Mouse (Mus musculus) induced T-regulatory cell, adult 2 months (primary cell): ENCODE data around the gene Gng7.
A peak's percentile ranks its signal among the peaks of the same experiment; 100 is the strongest.
"Not testable (repeated sequence)": the region's sequence is repeated elsewhere in the genome, so short reads cannot be mapped to it uniquely, and the experiment has no call there.

Experiments
- DNase-seq: peaks from one replicate; pipeline ENCODE4 v3.0.0-alpha.2; 2012; ENCODE audit warnings: low read depth

Gene Gng7

DNA sequence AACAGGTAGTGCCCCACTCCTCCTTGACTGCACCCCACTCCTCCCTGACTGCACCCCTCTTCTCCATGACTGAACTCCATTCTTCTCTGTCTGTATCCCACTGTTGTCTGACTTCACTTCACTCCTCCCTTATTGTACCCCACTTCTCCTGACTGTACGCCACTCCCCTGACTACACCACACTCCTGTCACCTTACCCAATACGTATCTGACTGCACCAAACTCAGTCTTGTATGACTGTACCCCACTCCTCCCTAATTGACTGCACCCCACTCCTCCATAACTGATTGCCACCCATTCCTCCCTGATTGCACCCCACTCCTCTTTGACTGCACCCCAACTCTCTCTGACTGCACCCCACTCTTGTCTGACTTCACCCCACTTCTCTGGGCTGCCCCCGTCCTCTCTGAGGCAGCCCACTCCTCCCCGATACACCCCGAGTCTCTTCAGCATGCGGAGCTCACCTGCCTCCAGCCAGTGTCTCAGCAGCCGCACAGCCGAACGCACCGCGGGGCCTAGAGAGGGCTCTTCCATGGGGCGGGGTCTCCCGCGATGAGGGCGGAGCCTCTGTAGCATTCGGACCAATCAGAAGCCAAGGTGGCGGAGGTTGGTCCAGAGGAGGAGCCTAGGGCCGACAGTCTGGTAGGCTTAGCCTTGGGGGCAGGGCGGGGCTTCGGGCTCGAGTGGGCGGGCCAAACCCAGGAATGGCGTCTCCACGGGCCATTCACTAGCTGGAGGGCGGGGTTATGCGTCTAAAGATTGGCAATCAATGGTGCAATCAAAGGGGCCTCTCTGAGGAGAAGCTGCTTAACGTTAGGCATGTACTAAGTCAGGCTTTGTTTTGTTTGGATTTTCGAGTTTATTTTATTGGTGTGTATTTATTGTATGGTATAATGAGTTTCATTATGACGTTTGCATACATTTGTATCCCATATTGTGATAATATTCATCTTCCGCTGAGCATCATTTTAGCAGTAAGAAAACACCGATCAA lies at the start of gene Gng7:
TSS of gene Gng7 (minus strand) at position 553 of the 992 bp plus-strand sequence.
- DNase-seq = peak; percentile 93

DNA sequence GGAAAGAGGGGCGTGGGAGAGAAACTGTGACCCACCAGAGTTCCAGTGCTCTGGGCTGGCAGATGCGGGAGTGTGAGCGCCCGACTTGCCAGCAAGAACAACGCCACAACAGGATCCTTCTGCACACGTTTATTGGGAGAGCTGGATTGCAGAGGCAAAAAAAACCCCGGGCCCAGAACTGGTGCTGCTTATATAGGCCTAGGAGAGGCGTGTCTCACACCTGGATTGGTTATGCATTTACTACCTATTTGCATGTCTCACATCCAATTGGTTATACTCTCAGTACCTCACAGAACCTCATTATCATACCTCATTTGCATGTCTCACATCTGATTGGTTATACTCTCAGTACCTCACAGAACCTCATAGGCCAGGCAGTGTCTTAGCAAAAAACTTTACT lies 49.8 kb upstream of the Gng7 start:
- DNase-seq = not testable (repeated sequence)

DNA sequence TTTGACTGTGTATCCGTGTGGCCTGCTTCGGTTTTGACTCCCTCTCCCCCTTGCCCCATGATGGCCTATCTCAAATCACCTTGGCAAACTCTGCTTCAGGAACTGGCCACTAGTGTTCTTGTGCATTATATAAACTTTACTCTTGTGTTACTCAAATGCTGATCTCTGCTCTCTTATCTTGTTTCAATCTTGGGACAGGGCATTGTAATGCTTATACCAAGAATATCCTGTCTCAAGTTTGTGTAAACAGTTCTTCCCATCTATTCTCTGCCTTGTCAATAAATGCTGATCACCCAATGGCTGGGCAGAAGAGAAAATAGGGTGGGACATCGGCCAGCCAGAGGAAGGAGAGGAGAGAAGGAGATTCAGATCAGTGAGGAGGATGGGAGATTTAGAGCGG lies 48.0 kb upstream of the Gng7 start:
- DNase-seq = no peak

DNA sequence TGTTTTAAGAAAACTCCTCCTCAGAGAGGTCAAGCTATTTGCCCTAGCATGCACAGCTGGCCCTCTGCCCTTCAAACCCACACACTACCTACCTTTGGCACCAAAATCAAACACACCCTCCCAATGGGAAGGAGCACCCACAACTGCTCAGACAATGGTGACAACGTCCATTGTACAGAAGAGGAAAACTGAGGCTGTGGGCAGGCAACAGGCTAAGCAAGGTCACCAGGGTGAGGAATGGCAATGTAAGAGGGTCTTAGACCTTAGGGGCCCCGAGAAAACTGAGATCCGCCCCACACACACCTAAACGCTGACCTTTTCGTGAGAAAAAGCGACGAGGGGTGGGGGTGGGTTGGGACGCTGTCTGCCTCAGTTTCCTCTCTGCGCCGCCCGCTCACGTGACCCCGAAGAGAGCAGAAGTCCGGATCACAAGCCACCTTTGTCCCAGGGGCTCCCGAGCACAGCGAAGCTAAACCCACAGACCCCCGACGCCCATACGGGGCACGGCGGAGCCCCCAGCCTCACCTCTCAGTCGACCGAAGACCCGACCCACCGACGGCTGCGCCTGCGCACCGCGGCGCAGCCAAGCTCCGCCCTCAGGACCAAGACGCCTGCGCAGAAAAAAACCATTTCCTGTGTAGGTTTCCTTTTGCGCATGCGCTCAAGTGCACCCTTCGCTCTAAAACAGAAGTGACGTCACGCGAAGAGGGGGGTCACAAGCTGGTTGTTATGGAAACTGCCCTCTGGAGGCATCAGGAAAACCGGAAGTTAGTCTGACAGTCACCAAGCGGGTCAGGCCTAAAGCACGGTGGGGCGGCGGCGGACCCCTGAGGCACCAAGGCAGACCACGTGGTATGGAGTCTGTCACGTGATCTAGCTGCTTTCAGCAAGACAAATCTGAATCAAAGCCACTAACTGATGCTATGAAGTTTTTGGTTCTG lies 45.1 kb upstream of the Gng7 start, which contains the start of gene Sgta:
TSS of gene Sgta (minus strand) at position 579 of the 941 bp plus-strand sequence.
- DNase-seq = peak; percentile 99

DNA sequence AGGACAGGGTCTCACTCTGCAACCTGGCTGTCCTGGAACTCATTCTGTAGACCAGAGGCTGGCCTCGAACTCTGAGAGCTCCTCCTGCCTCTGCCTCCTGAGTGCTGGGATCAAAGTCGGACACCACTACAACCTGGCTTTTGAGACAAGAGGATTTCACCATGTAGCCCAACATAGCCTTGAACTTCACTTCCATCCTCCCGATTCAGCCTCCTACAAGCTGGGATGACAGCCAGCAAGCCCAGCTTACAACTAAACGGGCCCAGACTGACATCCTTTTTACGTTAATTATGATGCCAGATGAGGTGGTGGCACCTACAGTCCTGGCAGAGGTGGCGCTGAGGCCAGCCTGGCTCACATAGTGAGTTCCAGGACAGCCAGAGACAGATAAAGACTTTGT lies 44.2 kb upstream of the Gng7 start:
- no peak for DNase-seq

DNA sequence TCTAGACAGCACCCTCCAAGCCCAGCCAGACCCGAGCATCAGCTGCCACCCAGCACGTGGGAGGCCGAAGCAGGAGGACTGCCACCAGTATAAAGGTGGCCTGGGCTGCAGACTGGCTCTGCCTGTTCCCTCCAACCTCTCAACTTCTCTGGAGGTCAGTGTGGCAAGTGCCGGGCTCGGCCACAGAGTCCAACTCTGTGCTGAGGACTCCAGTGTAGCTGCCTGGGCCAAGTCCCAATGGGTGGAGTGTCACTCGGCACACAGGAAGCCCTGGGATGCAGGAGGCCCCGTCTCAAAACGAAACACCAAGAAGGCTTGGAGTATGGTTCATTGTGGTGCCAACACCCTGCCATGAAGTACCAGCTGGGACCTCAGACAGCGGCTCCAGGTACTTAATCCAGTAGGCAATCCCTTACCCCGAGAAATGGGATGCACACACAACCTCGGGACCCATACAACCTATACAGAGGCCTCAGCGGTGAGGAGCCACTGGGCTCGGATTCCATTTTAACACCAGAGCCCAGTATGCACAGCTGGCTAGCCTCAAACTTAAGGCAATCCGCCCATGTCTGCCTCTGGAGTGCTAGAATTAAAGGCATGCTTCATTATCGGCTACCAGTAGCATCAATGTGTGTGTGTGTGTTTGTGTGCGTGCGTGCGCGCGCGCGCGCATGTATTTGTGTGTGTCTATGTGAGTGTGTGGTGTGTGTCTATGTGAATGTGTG lies 42.8 kb upstream of the Gng7 start:
- no peak for DNase-seq

DNA sequence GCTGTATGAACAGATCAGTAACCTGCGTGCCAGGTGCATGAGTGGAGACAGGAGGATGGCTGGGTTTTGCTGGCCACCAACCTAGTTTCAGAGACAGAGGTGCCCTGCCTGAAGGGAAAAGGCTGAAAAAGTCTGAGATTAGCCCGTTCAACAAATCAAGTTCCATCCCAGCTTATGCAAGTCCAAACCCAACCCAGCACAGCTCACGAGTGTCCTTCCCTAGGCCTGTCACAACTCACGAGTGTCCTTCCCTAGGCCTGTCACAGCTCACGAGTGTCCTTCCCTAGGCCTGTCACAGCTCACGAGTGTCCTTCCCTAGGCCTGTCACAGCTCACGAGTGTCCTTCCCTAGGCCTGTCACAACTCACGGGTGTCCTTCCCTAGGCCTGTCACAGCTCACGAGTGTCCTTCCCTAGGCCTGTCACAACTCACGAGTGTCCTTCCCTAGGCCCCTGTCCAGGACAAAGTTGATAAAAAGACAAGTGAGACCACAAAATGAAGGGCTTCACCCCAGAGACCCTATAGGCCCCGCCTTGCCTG lies 41.1 kb upstream of the Gng7 start:
- DNase-seq = not testable (repeated sequence)

DNA sequence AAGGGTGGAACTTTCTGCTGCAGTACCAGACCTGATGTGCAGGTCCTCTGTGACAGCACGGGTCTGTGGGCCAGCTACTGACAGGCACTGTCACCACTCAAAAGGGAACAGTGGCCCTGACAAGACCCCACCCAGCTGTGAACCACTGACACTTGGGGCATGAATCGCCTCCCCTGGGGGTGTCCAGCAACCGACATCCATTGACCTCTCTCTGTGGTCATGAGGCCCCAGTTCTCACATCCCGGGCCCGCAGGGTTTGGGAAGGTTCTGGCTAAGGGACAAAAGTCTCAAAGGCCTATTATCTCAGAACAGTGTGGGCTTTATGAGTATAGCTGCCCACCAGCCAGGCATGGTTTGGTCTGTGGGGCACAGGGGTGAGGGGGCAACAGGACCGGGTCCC lies 40.4 kb upstream of the Gng7 start:
- no peak for DNase-seq

DNA sequence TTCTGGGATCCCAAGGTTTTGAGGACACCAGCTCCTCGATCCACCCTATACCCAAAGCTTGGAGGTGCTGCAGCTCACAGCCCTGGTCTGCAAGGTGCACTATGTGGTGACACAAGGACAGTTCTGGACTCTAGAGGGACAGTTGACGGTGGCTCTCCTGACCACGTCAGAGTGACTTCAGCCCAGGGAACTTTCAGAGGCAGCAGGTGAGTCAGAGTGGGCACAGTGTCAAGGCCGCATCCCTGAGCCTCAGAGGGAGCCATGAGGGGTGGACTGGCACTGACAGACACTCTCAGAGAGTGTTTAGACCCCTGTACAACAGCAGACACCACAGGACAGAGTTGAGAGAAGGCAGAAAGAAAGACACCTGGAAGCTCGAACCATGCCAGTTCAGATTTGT lies 37.8 kb upstream of the Gng7 start:
- DNase-seq = no peak

DNA sequence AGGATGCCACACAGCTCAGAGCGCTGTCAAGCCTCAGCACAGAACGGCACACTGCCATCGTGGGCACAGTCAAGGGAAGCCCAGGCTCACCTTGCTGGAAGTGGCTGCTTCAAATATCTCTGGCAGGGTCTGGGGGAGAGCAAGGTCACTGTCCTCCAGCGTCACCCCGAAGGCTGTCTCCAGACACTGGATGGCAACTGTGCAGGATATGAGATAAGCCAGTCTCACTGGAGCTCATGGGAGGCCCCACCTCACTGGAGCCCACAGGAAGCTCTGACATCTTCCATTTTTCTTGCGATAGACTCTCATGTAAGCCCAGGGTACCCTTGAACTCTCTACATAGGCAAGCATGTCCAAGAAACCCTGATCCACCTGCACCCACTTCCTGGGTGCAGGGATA lies 36.4 kb upstream of the Gng7 start:
- no peak for DNase-seq

DNA sequence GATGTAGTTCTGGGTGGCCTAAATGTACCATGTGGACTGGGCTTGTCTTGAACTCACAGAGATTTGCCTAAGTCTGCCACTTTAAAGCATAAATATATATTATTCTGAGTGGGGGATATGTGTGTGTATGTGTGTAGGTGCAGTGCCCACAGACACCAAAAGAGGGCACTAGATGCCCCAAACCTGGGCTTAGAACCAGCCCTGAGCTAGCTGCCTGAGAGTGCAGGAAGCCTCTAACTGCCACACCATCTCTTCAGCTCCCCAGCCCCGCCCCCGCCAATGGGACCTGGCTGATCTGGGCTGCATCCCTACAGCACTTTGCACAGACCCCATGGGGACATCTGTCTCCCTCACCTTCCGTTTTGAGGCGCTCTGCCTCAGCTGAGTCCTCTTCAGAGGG lies 35.9 kb upstream of the Gng7 start:
- DNase-seq = peak; percentile 54

DNA sequence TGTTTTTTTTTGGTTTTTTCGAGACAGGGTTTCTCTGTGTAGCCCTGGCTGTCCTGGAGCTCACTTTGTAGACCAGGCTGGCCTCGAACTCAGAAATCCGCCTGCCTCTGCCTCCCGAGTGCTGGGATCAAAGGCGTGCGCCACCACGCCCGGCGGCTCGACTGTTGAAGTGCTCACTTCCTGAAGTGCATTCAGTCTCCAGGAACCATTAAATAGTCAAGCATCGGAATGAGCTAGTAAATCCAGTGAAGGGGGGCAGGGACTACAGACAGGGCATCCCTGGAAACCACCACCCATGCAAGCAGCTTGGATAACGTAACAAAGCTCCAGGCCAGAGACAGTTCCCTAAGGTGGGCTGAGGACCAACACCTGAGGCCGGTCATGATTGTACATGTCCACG lies 30.5 kb upstream of the Gng7 start:
- not testable (repeated sequence) for DNase-seq

DNA sequence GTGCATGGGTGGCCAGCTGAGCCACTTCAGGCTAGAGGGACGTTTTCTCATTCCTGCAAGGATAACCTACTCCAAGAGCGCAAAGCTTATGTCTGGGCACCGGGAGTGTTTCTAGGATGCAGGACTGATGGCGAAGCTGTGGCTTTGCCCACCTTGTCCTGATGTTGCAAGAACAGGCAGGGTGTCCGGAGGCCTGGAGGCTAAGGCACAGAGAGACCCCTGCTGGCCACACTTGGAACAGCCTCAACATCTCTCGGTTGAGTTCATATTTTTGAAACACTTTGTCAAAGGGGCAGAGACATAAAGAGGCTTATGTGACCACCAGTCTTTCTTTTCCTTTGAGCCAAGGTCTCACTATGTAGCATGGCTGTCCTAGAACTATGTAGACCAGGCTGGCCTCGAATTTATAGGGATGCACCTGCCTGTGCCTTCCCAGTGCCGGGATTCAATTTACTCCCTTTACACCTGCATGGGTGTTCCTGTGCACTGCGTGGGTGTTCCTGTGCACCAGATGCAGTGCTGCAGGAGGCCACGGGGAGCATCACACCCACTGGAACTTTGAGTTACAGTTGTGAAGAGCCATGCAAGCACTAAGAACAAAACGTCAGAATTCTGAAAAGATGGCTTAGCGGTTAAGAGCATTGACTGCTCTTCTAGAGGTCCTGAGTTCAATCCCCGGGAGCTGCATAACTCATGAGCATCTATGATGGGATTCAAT lies 26.9 kb upstream of the Gng7 start:
- peak; percentile 84 for DNase-seq

DNA sequence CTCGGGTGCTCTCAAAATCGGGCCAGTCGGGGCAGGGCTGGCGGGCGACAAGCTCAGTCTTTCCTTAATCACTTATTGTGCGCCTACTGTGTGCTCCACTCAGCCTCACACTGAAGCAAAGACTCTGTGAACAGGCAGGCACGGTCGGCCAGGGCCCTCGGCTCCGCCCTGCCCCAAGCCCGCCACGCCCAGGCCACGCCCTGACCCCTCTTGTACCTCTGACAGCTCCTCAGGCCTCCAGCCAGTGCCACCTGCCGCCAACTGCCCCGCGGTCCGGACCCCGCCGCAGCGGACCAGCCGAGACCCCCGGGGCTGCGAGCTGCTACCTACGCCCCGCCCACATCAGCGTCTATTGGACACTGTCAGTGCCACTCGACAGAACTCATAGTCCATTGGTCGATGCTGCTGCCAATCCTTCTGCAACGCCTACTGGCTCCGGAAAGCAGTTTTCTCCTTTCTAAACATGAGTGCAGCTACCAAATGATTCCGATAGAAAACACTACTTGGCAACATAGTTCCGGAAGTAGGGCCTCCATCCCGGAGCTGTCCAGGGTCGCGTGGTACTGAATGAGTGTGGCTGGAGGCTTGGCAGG lies 22.3 kb upstream of the Gng7 start, which contains the start of gene Slc39a3:
TSS of gene Slc39a3 (minus strand) at position 439 of the 593 bp plus-strand sequence.
- peak; percentile 99 for DNase-seq

DNA sequence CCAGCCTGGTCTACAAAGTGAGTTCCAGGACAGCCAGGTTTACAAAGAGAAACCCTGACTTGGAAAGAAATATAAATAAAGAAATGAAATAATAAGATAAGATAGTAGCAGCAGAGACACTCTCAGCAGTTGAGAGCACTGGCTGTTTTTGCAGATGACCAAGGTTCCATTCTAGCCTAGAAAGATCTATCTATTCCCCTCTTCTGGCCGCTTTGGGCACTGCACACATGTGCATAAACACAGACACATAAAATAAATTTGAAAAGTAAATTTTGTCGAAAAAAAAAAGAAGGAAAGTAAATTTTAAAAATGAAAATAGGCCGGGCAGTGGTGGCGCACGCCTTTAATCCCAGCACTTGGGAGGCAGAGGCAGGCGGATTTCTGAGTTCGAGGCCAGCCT lies 21.5 kb upstream of the Gng7 start:
- DNase-seq = peak; percentile 71

DNA sequence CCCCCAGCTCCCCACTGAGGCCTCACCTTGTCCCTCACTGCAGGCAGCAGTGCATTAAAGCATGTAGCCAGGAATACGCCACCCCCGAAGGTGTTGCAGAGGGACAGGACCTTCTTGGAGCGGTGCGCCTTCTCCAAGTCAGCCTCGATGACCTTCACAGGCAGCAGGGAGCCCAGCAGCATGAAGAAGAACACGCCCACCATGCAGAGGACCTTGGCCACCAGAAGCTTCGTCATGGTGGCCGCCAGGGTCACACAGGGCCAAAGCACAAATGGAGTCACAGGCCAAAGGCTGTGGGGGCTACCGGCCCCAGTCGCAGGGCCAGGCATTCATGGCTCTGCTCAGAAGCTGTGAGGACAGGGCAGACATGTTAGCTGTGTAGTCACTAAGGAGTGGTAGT lies 18.8 kb upstream of the Gng7 start:
- no peak for DNase-seq

DNA sequence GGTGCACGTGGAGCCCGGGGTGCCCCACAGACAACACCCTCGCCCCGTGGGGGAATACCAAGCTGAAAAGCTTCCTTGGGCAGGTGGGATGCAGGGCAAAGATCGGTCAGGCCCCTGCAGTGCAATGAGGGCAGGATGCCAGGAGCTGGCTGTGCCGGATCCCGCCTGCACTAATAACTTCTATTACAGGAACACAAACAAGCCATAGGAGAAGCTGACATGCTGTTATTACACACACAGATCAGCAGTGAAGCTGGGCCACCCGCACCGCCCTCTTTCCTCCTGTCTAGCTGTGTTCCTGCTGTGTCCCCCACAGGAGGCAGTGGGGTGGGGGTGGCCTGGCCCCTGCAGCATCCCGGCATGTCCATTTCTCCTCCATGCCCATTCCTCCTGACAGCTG lies 14.3 kb upstream of the Gng7 start:
- no peak for DNase-seq

DNA sequence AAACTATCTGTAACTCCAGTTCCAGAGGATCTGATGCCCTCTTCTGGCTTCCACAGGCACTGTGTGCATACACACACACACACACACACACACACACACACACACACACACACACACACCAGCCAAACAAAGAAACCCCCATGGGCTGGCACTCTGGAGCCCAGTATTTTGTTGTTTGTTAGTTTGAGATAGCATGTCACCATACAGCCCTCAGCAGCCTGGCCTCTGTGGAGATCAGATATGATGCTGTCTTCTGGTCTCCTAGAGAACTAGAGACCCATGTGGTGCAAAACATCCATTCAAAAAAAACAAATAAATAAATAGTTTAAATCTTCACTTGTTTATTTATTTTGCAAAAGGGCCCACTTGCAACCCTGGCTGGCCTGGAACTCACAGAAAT lies 13.5 kb upstream of the Gng7 start:
- DNase-seq = no peak

DNA sequence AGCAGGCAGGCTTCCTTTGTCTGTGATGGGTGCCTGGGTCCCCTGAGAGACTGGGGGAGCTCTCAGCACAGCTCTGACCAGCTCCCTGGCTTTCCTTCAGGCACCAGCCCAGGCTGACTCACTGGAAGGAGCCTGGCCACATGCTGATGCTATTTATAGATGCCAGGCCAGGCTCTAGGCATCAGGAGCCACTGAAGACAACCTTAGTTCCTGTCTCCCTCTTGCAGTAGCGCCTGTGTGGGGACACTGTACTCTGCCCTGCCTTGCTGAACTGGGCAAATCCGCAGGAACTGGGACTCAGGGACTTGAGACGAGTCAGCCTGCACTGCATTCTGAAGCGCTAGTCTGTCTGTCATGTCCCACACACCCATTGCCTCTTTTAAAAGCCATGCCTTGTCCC lies 12.6 kb upstream of the Gng7 start:
- DNase-seq = no peak

DNA sequence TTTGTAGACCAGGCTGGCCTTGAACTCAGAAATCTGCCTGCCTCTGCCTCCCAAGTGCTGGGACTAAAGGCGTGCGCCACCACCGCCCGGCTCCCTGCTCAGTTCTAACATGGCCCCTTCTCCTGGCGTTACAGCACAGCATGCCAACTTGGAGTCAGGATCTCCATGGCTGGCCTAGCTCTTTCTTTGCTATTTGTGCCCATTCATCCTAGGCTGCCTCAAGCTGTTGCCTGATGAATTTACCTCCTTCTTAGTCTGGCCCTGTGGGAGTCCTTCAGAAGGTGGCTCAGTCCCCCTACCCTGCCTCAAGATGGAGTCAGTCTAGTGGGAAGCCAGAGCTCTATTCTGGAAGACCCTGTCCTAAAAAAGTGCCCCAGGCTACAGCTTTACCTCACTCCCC lies 12.1 kb upstream of the Gng7 start:
- DNase-seq = no peak
